Mouse (Mus musculus) limb, embryonic 13.5 days (tissue): Measurements from ENCODE around the gene Nfia. TPM values are rescaled to one million over a fixed set of nuclear protein-coding genes. Genes with fewer than 3 reads are reported as not detected.

Source experiments
- ATAC-seq: fragments of 200-750 bp; cut with Nextera tagmentation; 2 replicates; pipeline ENCODE4 v1.8.0; 2017; ENCODE audit warnings: low read depth, moderate number of reproducible peaks, moderate TSS enrichment; ENCODE audit not compliant: low FRiP score
- H3K27ac ChIP-seq: fragments of 300-500 bp; sonication (generic); 2 replicates; pipeline ENCODE4 v1.5.1; 2015; ENCODE audit warnings: inconsistent platforms, mild to moderate bottlenecking, moderate library complexity
- H3K27me3 ChIP-seq: fragments of 300-500 bp; sonication (generic); 2 replicates; pipeline ENCODE4 v1.6.1; 2015; ENCODE audit warnings: mild to moderate bottlenecking, inconsistent platforms
- H3K36me3 ChIP-seq: fragments of 300-500 bp; sonication (generic); 2 replicates; pipeline ENCODE4 v1.6.1; 2015; ENCODE audit warnings: inconsistent platforms, mild to moderate bottlenecking, moderate library complexity
- H3K4me1 ChIP-seq: fragments of 300-500 bp; sonication (generic); 2 replicates; pipeline ENCODE4 v1.6.1; 2015; ENCODE audit warnings: inconsistent platforms
- H3K4me2 ChIP-seq: fragments of 300-500 bp; sonication (generic); replicated peaks from 2 replicates; pipeline ENCODE4 v1.6.1; 2015; ENCODE audit warnings: inconsistent platforms, mild to moderate bottlenecking, moderate library complexity
- H3K4me3 ChIP-seq: fragments of 300-500 bp; sonication (generic); 2 replicates; pipeline ENCODE4 v1.5.1; 2015; ENCODE audit warnings: moderate library complexity, mild to moderate bottlenecking, inconsistent platforms
- H3K9ac ChIP-seq: fragments of 300-500 bp; sonication (generic); 2 replicates; pipeline ENCODE4 v1.6.1; 2015; ENCODE audit warnings: mild to moderate bottlenecking, inconsistent platforms
- H3K9me3 ChIP-seq: fragments of 300-500 bp; sonication (generic); 2 replicates; pipeline ENCODE4 v1.6.1; 2016; ENCODE audit warnings: inconsistent platforms
- WGBS: fragments of 180-500 bp; shearing (Covaris S2); methylation state at CpG from one replicate; pipeline ENCODE4 v1.1.7; 2015; 5-methylcytosine and 5-hydroxymethylcytosine counted together
- polyA plus RNA-seq: library from polyadenylated mRNA; unstranded; fragments of >200 nt; fragmentation: Nextera tagmentation; extraction: Ambion mirVana; gene quantifications from 2 replicates; pipeline ENCODE4 v1.2.1, GENCODE M21; 2015

Gene Nfia
- polyA plus RNA-seq: 88.3 and 88.4 TPM in 2 replicates

DNA sequence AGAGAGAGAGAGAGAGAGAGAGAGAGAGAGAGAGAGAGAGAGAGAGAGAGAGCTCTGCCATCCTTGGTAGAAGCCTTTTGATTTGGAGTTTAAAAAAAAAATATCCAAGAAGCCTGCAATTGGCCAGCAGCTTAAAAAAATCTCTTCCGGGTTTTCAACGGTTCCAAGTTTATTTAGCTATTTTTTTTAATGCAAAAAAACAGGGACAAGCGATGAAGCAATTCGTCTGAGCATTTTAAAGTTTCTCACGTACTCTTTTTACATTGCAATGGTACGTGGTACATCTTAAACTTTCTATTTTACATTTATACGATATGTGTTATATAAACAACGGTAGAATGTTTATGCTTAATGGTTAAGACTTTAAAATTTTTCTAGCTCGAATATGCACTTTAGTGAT is at the start of gene Nfia:
Gene Nfia (plus strand): TSS at position 94 of the 400 bp plus-strand sequence.
- peak within 1 kb of the TSS; percentile 70 for H3K9ac ChIP-seq
- H3K36me3 ChIP-seq: no peaks in the 10 kb centered on the region
- H3K27ac ChIP-seq: peak within 1 kb of the TSS; percentile 93
- peak within 1 kb of the TSS; percentile 66 for H3K4me2 ChIP-seq
- H3K4me1 ChIP-seq: peaks cover 27% of the 10 kb centered on the region
- under 1% methylated on average over 9 of the region's 9 CpGs for WGBS
- no peaks in the 10 kb centered on the region for H3K9me3 ChIP-seq
- no peaks in the 10 kb centered on the region for H3K27me3 ChIP-seq
- H3K4me3 ChIP-seq: peak within 1 kb of the TSS; percentile 49
- ATAC-seq: no peak

DNA sequence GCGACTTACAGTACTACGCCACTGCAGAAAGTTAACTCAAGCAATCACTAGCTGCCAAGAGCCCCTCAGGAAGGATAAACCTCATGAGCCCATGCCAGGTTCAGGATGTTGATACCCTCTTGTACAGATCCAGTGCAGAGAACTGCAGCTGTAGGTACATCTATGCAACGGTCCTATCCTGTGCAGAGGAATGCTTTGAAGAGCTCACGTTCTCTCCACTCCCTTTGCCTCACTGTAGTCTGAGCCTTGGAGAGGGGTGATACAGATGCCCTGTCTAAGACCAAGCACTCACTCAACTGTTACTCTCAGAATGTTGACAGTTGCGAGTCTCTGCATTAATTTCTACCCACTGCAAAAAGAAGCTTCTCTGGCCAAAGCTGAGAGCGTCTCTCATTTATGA is 49.2 kb upstream of the Nfia start:
- Histone ChIP-seq H3K4me3 (no peak overlapping the region), H3K27me3 (no peaks in the 10 kb centered on the region), H3K36me3 (no peaks in the 10 kb centered on the region), H3K4me2 (no peak overlapping the region), H3K27ac (no peak overlapping the region), H3K9me3 (no peaks in the 10 kb centered on the region), H3K4me1 (peaks cover 8% of the 10 kb centered on the region; the same call in 1 of the 2 replicates), H3K9ac (no peak overlapping the region)
- WGBS: 70% methylated on average over 6 of the region's 6 CpGs
- ATAC-seq: no peak

DNA sequence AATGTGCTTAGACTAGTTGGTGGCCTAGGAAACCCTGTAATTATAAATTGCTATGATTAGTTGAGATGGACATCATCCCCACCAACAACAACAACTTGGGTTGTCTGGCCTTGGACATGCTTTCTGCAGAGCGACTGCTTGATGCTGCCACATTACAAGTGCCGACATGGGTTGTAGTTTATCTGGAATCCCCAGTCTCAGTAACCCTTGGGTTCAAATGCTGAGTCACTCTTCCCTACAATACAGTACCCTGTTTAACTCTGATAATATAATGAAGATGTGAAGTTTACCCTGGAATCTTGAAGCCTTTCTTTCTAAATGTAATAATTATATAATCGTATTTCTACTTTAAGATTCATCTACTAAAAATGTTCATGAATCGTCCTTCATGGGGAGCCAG is 44.0 kb upstream of the Nfia start:
- H3K9me3 ChIP-seq: no peaks in the 10 kb centered on the region
- 92% methylated on average over 4 of the region's 4 CpGs for WGBS
- H3K36me3 ChIP-seq: no peaks in the 10 kb centered on the region
- H3K4me2 ChIP-seq: no peak overlapping the region
- peaks cover 3% of the 10 kb centered on the region; the same call in 1 of the 2 replicates for H3K4me1 ChIP-seq
- H3K4me3 ChIP-seq: no peak overlapping the region
- ATAC-seq: no peak
- H3K27me3 ChIP-seq: no peaks in the 10 kb centered on the region
- H3K27ac ChIP-seq: no peak overlapping the region
- no peak overlapping the region for H3K9ac ChIP-seq

DNA sequence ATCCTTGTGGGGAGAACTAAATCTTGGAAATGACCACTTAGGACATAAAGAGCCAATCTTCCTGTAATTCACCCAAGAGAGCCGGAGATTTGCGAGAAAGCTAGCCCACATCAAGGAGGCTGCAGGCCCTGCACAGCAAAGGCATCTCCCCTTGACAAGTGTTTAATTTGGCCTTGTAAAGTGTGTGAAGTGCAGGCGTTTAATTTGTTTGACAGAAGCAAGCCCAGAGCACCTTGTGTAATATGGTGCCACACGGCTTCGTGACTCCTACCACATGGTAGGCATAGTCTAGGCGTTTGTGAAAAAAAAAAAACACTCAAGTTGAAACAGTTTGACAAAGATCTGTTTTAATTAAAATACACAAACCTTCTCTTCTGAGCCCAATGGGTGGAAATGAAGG is 42.5 kb upstream of the Nfia start:
- H3K4me2 ChIP-seq: no peak overlapping the region

DNA sequence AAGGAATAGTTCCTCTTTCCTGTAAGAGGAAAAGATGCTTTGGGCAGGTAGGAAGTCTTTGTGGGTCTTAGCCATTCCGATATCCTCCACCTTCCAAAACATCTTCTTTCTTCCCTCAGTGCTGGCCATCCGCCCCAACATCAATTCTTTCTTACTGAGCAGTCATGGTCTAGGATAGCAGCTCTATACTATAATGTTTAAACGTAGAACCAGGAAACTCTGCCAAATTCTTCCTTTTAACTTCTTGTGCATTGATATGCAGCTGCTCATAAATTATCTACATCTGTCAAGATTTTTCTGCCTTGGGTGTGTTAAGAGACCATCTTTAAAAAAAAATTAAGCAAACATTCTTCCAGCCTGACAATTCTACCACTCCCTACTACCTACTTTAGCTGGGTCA is 42.1 kb upstream of the Nfia start:
- Histone ChIP-seq H3K9ac (no peak overlapping the region), H3K9me3 (no peaks in the 10 kb centered on the region), H3K4me1 (peaks cover 3% of the 10 kb centered on the region; the same call in 1 of the 2 replicates), H3K27me3 (no peaks in the 10 kb centered on the region), H3K36me3 (no peaks in the 10 kb centered on the region), H3K4me3 (no peak overlapping the region), H3K4me2 (no peak overlapping the region), H3K27ac (no peak overlapping the region)
- WGBS: 80% methylated on average over 3 of the region's 3 CpGs
- ATAC-seq: no peak

More for the DNA sequence above, 42.5 kb upstream of the Nfia start:
- H3K9me3 ChIP-seq: no peaks in the 10 kb centered on the region
- no peak for ATAC-seq
- H3K4me3 ChIP-seq: no peak overlapping the region
- 31% methylated on average over 6 of the region's 6 CpGs for WGBS
- no peaks in the 10 kb centered on the region for H3K27me3 ChIP-seq
- H3K27ac ChIP-seq: no peak overlapping the region
- H3K4me1 ChIP-seq: peaks cover 3% of the 10 kb centered on the region; the same call in 1 of the 2 replicates
- no peak overlapping the region for H3K9ac ChIP-seq
- H3K36me3 ChIP-seq: no peaks in the 10 kb centered on the region

DNA sequence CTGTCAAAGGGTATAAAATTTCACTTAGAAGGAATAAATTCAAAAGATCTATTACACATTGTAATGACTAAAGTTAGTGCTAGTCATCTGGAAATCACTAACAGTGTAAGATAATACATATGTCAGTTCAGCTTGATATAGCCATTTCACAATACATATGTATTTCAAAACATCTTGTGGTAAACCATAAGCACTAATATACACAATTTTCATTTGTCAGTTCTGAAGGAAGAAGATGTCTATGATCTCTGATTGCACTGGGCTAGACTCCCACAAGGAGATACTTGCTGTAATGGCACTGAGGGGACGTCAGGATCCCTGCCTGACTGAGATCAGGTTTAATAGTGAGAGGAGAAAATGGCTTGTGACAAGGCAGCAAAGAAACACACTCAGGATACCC is 39.1 kb upstream of the Nfia start:
- H3K4me3 ChIP-seq: no peak overlapping the region
- H3K9me3 ChIP-seq: no peaks in the 10 kb centered on the region
- 39% methylated on average over 1 of the region's 1 CpGs for WGBS
- no peak for ATAC-seq
- H3K27me3 ChIP-seq: no peaks in the 10 kb centered on the region
- peaks cover 3% of the 10 kb centered on the region; the same call in 1 of the 2 replicates for H3K4me1 ChIP-seq
- no peaks in the 10 kb centered on the region for H3K36me3 ChIP-seq
- H3K4me2 ChIP-seq: no peak overlapping the region
- H3K27ac ChIP-seq: no peak overlapping the region
- no peak overlapping the region for H3K9ac ChIP-seq

DNA sequence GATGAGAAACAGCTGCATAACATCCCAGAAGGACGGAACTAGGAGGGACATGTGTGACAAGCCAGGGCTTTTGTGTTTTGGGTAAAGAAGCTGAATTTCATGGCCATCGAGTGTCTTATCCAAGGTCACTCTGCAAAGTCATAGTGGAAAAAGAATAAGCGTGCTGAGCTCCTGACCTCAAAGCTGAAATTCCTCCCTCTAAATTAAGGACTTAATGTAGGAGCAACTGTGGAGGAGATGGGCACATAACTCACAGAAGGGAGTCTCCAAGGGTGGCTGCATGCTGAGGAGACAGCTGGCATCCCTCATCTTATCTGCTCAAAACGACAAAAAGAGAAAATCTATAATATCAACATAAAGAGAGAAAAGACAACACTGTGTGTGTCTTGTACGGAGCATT is 28.6 kb upstream of the Nfia start:
- Histone ChIP-seq H3K9me3 (no peaks in the 10 kb centered on the region), H3K4me1 (peaks cover 5% of the 10 kb centered on the region; the same call in 1 of the 2 replicates), H3K4me3 (no peak overlapping the region), H3K9ac (no peak overlapping the region), H3K27me3 (peaks cover 9% of the 10 kb centered on the region; the same call in 1 of the 2 replicates), H3K27ac (no peak overlapping the region), H3K4me2 (no peak overlapping the region), H3K36me3 (no peaks in the 10 kb centered on the region)
- no peak for ATAC-seq
- 79% methylated on average over 5 of the region's 5 CpGs for WGBS

DNA sequence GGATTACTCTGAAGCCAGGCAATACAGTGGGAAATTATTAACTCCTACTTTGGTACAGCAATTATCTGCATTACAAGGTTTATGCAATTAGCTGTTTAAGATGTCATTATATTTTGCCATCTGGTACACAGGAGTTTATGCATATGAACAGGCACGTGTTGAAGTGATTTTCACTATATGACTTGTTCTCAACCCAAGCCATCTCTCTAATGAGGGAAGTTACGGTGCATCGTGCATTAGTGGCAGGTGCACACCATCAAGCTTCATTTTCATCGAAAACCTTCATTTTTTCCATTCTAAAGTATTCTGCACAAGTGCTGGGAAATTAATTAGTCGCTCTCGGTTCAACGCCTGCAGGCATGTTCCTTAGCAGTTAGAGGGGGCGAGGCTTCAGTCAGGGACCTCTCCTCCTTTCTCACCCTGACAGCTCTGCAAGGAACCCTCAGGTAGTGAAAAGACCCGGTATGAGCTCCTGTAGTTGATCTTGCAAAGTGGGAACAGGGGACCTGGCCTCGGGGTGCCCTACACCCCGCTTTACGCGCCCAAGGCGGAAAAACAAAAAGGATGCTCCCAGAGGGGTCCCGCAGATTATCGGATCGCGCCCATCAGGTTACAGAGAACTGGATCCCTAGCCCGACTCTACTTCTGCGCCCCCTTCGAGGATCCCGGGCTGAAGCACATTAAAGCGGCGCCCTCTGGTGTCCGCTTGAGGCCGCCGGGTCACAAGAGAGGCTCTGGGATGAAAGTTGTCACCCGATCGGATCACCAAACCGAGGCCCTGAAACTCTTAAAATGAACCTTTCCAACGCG is 27.0 kb upstream of the Nfia start:
- ATAC-seq: peak; percentile 82
- Histone ChIP-seq H3K27me3 (peaks cover 9% of the 10 kb centered on the region; the same call in 1 of the 2 replicates), H3K4me1 (peaks cover 5% of the 10 kb centered on the region; the same call in 1 of the 2 replicates), H3K27ac (no peak overlapping the region), H3K4me2 (peak overlapping the region; percentile 76), H3K4me3 (peak overlapping the region; percentile 42), H3K36me3 (no peaks in the 10 kb centered on the region), H3K9ac (peak overlapping the region; percentile 69), H3K9me3 (no peaks in the 10 kb centered on the region)
- WGBS: 4% methylated on average over 32 of the region's 32 CpGs

DNA sequence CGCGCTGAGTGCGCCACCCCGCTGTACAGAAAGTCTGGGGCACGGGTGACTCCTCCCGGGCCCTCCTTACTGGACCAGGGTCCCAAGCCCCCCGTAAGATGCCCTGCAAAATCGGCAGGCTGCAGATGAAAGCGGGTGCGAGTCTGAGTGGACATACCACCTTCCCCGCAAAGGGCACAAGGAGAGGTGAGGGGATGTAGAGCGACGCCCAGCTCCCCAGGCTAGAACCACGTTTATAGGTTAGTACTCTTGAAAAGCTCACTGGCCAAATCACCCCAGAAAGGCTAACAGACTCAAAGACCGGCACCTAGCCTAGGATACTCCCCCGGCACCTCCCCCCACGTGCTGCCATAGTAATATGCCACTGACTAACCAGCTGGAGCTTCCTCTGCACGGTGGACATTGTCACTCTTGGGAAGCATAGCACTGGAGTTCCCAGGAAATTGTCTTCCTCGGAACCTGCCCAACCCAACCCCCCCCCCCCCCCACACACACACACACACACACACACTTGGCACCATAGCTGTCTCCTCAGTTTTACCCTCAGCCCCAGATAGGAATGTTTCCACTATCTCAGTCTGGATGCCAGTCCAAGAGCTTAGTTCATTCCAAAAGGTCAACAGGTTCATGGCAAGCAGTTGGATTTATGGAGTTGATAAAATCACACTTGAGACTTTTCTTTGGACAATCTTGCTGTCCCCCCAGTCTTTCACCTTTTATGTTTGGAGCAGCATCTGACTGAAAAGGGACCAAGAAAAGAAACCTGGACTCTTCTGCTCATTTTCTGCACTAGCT is 26.2 kb upstream of the Nfia start:
- ATAC-seq: 0 out of 2 replicates have a peak, but pooled peaks have one; percentile 15
- Histone ChIP-seq H3K4me2 (peak overlapping the region; percentile 76), H3K4me1 (peaks cover 12% of the 10 kb centered on the region), H3K9ac (peak overlapping the region; percentile 69), H3K27ac (no peak overlapping the region), H3K27me3 (peaks cover 9% of the 10 kb centered on the region; the same call in 1 of the 2 replicates), H3K4me3 (peak overlapping the region; percentile 42), H3K9me3 (no peaks in the 10 kb centered on the region), H3K36me3 (no peaks in the 10 kb centered on the region)
- 5% methylated on average over 19 of the region's 19 CpGs for WGBS

DNA sequence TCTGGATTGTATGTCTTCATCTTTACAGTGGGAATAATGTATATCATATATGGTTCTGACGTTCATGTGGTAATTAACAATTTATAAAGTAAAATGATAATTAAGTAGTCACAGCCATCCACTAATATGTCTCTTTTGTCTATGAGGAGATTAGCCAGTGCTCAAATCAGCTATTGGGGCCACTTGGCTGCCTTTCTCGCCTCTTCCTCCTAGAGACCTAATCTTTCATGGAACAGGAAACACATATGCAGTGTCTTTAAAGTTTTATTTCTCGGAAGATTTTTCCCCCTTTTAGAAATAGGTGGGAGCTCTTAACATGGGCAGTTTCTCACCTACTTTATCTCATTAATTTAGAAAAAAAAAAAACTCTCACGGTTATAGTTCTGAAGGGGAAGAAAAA is 22.1 kb upstream of the Nfia start:
- Histone ChIP-seq H3K27ac (no peak overlapping the region), H3K4me3 (no peak overlapping the region), H3K27me3 (peaks cover 5% of the 10 kb centered on the region), H3K4me2 (peak overlapping the region; percentile 94; the same call in 1 of the 2 replicates), H3K9ac (no peak overlapping the region), H3K4me1 (peaks cover 48% of the 10 kb centered on the region), H3K36me3 (no peaks in the 10 kb centered on the region), H3K9me3 (no peaks in the 10 kb centered on the region)
- WGBS: 41% methylated on average over 4 of the region's 4 CpGs
- no peak for ATAC-seq

DNA sequence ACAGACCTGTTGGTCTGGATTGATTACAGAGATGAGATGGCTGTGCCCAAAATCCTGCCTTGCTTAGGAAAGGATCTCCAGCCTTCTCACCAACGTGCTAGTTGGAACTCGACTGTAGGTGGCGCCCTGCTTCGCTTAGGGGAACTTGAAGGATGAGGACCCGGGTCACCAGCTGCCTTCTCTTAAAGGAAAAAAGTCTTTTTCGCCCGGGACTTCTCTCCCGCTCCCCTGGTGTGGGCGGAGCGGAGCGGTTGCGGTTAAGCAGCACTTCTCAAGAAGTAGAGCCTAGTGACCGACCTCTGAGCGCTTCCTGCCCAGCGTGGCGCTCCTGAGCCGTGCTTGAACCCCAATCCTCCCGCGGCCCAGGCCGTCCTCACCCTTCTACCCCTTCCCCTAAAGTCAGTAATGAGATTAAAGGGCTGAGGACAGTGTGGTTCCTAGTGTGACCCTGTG is 21.5 kb upstream of the Nfia start:
- Histone ChIP-seq H3K36me3 (no peaks in the 10 kb centered on the region), H3K4me2 (peak overlapping the region; percentile 94), H3K9ac (peak overlapping the region; percentile 76), H3K27ac (peak overlapping the region; percentile 70), H3K4me3 (peak overlapping the region; percentile 51), H3K4me1 (peaks cover 51% of the 10 kb centered on the region), H3K27me3 (peaks cover 5% of the 10 kb centered on the region), H3K9me3 (no peaks in the 10 kb centered on the region)
- peak; percentile 74 for ATAC-seq
- WGBS: 1% methylated on average over 20 of the region's 20 CpGs
